Mouse (Mus musculus): Measurements from ENCODE around the gene Ms4a6b. TPM values are rescaled to one million over a fixed set of nuclear protein-coding genes. Genes with fewer than 3 reads are reported as not detected.
"Not testable (repeated sequence)": the region's sequence is repeated elsewhere in the genome, so short reads cannot be mapped to it uniquely, and the experiment has no call there.

The Ms4a6b gene
- polyA plus RNA-seq, 1 experiment = 0.72 TPM

DNA sequence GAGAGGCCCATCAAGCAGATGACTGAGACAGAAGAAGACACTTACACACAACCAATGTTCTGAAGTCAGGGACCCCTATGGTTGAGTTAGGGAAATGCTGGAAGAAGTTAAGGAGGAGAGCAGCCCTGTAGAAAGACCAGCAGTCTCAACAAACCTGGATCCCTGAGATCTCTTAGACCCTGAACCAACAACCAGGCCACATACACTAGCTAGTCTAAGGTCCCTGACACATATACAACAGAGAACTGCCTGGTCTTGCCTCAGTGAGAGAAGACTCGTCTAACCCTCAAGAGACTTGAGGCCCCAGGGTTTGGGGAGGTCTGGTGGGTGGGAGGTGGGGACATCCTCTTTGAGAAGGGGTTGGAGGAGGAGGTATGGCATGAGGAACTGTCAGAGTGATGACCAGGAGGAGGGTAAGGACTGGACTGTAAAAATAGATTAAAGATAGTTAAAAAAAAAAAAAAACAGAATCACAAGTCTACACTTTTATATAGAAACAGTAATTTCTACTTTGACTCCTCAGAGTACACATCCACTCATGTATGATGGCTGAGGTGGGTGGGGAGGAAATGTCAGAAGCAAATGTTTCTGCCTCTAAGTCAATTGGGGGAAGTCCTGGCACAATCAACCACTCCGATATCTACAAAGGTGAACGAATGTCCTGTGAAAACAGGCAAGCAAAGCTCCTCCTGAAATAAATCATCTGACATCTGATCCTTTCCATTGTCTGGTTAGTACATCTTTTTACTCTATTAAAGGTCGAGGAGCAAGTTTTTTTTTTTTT, 24.7 kb upstream of the Ms4a6b start:
- Histone ChIP-seq H3K9me3 (no peaks in the 10 kb centered on the region), H3K27me3 (replicated peaks) (no peaks in the 10 kb centered on the region), H3K4me1 (no peaks in the 10 kb centered on the region), H3K36me3 (replicated peaks; ENCODE audit: low read length) (no peaks in the 10 kb centered on the region), H3K4me3 (replicated peaks) (no peak overlapping the region)
- TF ChIP-seq GATA1 (IDR thresholded peaks at IDR 0.05; ENCODE audit: borderline replicate concordance, low read length) (no peak), FLI1 (IDR thresholded peaks at IDR 0.05; ENCODE audit: low read length) (no peak)

DNA sequence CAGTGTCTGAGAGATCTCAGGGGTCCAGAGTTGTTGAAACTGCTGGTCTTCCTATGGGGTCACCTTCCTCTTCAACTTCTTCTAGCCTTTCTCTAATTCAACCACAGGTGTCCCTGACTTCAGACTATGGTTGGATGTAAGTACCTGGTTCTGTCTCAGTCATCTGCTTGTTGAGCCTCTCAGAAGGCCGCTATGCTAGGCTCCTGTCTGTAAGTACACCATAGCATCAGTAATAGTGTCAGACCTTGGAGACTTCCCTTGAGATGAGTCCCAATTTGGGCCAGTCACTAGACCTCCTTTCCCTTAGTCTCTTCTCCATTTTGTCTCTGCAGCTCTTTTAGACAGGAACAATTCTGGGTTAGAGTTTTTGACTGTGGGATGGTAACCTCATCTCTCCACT, 23.6 kb upstream of the Ms4a6b start:
- Histone ChIP-seq H3K9me3 (no peaks in the 10 kb centered on the region), H3K4me1 (no peaks in the 10 kb centered on the region), H3K36me3 (replicated peaks; ENCODE audit: low read length) (no peaks in the 10 kb centered on the region), H3K27me3 (replicated peaks) (no peaks in the 10 kb centered on the region), H3K4me3 (replicated peaks) (no peak overlapping the region)
- TF ChIP-seq FLI1 (IDR thresholded peaks at IDR 0.05; ENCODE audit: low read length) (no peak), GATA1 (IDR thresholded peaks at IDR 0.05; ENCODE audit: borderline replicate concordance, low read length) (no peak)

DNA sequence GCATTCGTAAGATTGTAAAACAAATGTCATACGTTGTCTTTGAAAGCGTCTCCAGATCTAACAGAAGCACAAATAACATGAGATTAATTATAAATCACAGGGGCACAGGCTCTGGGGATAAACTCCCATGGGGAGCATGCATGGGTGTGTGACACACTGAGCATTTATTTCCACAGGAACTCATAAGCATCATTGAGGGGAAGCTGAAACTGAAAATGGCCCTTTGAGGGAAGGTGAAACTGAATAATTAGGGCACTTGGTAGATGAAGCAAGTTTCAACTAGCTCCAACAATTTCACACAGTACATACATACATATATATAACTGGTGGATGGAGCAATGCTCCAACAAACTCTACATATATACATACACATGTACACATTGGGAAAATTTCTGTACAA, 21.8 kb upstream of the Ms4a6b start:
- Histone ChIP-seq H3K4me1 (no peaks in the 10 kb centered on the region), H3K36me3 (replicated peaks; ENCODE audit: low read length) (no peaks in the 10 kb centered on the region), H3K9me3 (no peaks in the 10 kb centered on the region), H3K4me3 (replicated peaks) (no peak overlapping the region), H3K27me3 (replicated peaks) (no peaks in the 10 kb centered on the region)
- no peak for TF ChIP-seq FLI1 (IDR thresholded peaks at IDR 0.05; ENCODE audit: low read length)
- no peak for TF ChIP-seq GATA1 (IDR thresholded peaks at IDR 0.05; ENCODE audit: borderline replicate concordance, low read length)

DNA sequence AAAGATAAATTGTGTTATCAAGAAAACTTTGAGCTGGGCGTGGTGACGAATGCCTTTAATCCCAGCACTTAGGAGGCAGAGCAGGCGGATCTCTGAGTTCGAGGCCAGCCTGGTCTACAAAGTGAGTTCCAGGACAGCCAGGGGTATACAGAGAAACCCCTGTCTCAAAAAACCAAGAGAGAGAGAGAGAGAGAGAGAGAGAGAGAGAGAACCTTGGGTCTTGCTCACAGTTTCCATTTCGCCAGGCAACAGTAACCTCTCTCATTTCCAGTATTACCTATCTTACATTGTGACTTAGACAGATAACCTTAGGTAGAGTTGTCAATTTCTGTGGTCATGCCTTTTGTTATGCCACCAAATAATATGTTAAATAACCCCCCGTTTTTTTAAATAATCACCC, 20.0 kb upstream of the Ms4a6b start:
- TF ChIP-seq FLI1 (IDR thresholded peaks at IDR 0.05; ENCODE audit: low read length) (no peak), GATA1 (IDR thresholded peaks at IDR 0.05; ENCODE audit: borderline replicate concordance, low read length) (no peak)
- H3K9me3 ChIP-seq = no peaks in the 10 kb centered on the region
- H3K4me3 ChIP-seq (replicated peaks) = no peak overlapping the region
- H3K27me3 ChIP-seq (replicated peaks) = no peaks in the 10 kb centered on the region
- H3K36me3 ChIP-seq (replicated peaks; ENCODE audit: low read length) = no peaks in the 10 kb centered on the region
- H3K4me1 ChIP-seq = no peaks in the 10 kb centered on the region

DNA sequence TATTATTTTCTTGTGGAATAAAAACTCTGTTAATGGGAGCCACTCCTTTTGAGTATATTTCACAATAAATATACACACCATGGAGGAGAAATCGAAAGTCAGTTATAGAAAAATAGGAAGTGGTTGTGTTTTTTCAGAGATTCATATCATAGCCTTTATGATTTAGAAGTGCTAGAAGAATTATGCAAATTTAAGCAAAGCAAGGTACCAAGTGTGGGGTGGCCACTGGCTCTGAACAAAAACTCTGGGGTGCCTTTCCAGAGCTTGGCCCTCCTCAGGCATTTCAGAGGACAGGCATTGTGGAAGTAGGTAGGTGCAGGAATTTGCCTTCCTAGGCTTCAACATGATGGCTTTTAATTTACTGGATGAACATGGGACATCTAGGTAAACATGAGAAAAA, 19.0 kb upstream of the Ms4a6b start:
- H3K27me3 ChIP-seq (replicated peaks); H3K4me3 ChIP-seq (replicated peaks): not testable (repeated sequence)

DNA sequence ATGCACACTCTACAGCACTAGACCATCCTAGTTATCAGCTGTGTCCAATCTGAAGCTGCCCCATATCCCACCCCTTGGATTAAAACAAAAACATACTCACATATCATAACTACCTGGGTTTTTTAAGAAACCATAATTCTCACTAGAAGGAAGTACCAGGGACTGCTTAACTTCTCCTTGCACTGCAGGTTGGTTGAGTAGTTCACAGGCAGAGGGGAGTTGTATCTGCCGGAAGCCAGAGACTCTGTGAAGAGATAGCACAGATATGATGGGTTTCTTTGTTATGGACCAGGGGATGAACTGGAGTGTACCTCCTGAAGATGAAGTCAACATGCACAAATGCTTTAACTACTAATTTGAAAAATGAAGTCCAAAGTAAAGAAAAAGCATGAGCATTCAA, 15.5 kb upstream of the Ms4a6b start:
- no peaks in the 10 kb centered on the region for H3K4me1 ChIP-seq
- no peaks in the 10 kb centered on the region for H3K27me3 ChIP-seq (replicated peaks)
- no peak overlapping the region for H3K4me3 ChIP-seq (replicated peaks)
- no peak for TF ChIP-seq FLI1 (IDR thresholded peaks at IDR 0.05; ENCODE audit: low read length)
- TF ChIP-seq GATA1 (IDR thresholded peaks at IDR 0.05; ENCODE audit: borderline replicate concordance, low read length) = no peak
- no peaks in the 10 kb centered on the region for H3K36me3 ChIP-seq (replicated peaks; ENCODE audit: low read length)
- no peaks in the 10 kb centered on the region for H3K9me3 ChIP-seq

More for the DNA sequence above, 19.0 kb upstream of the Ms4a6b start:
- H3K9me3 ChIP-seq; H3K4me1 ChIP-seq; H3K36me3 ChIP-seq (replicated peaks; ENCODE audit: low read length): not testable (repeated sequence)

DNA sequence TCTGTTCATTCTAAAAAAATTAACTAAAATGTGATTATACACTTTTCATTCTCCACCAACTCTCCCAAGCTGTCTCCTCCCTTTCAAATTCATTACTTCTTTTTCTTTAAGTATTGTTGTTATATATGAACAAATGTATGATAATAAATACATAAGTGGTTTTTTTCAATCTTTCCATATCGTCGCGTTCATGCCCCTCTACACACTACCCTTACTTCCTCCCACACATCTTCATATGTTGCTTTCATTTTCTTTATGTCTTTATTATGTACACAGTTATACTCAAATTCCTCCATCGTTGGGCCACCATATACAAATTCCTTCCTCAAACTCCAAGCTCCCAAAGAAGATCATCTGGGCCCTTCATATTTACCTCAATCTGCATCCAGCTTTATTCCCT, 15.0 kb upstream of the Ms4a6b start:
- H3K4me1 ChIP-seq = no peaks in the 10 kb centered on the region
- no peak overlapping the region for H3K4me3 ChIP-seq (replicated peaks)
- no peaks in the 10 kb centered on the region for H3K27me3 ChIP-seq (replicated peaks)
- H3K9me3 ChIP-seq = no peaks in the 10 kb centered on the region
- TF ChIP-seq GATA1 (IDR thresholded peaks at IDR 0.05; ENCODE audit: borderline replicate concordance, low read length) (no peak), FLI1 (IDR thresholded peaks at IDR 0.05; ENCODE audit: low read length) (no peak)
- H3K36me3 ChIP-seq (replicated peaks; ENCODE audit: low read length) = no peaks in the 10 kb centered on the region

DNA sequence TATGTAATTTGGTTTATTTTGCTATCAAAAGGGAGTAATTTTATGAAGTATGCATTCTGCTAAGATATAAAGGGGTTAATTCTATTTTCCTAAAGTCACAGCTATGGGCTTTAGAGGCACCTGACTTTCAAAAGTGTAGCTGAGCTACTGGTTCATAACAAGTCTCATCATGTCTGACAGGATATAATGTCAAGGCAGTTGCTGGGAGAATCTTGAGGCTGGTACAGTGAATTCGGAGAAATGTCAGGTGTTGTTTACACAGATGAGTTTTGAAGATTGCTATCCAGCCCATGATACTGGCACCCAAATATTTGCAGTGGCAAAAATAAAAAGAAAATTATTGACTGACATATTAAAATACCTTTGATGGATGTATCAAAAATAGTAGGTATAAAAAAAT, 11.5 kb upstream of the Ms4a6b start:
- no peaks in the 10 kb centered on the region for H3K36me3 ChIP-seq (replicated peaks; ENCODE audit: low read length)

DNA sequence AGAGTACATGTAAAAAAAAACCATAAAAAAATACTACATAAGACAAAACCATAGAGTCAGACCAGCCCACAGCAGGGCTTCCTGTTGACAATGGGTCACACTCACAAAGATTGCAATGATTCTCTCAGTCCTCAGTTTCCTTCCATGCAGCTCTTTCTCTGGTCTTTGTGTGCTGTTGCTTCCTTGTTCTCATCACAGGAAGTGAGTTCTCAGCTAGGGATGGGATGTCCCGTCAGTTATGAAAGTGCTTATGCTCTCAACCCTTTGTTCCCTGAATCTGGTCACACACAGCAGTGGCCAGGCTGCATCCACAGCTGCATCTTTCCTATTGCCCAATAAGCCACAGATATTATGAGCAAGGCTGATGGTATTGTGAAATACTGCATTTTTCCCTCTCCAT, 2.9 kb upstream of the Ms4a6b start:
- TF ChIP-seq FLI1 (IDR thresholded peaks at IDR 0.05; ENCODE audit: low read length) (no peak), GATA1 (IDR thresholded peaks at IDR 0.05; ENCODE audit: borderline replicate concordance, low read length) (no peak)
- H3K9me3 ChIP-seq = no peaks in the 10 kb centered on the region
- no peaks in the 10 kb centered on the region for H3K4me1 ChIP-seq
- no peaks in the 10 kb centered on the region for H3K36me3 ChIP-seq (replicated peaks; ENCODE audit: low read length)
- no peaks in the 10 kb centered on the region for H3K27me3 ChIP-seq (replicated peaks)
- H3K4me3 ChIP-seq (replicated peaks) = no peak overlapping the region

More for the DNA sequence above, 11.5 kb upstream of the Ms4a6b start:
- Histone ChIP-seq H3K27me3 (replicated peaks) (no peaks in the 10 kb centered on the region), H3K4me1 (no peaks in the 10 kb centered on the region), H3K9me3 (no peaks in the 10 kb centered on the region), H3K4me3 (replicated peaks) (no peak overlapping the region)
- TF ChIP-seq GATA1 (IDR thresholded peaks at IDR 0.05; ENCODE audit: borderline replicate concordance, low read length) = no peak
- TF ChIP-seq FLI1 (IDR thresholded peaks at IDR 0.05; ENCODE audit: low read length) = no peak

DNA sequence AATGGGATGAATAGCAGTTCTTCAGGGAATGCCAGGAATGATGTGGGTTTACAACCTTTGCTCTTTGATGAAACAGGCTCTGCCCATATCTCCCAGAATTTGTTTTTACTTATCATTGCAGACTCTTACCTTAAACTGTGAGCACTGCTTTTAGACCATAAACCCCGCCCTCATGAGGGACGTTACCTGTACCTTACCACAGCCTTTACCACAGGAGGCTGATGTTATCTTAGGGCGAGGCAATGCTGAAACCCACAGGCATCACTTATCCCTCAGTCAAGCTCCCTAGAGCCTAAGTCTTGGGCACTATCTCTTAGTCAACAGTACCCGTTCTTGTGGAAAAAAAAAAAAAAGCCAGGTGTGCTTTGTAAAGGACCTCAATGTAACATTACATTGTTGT, 533 bp downstream of the Ms4a6b start:
- Histone ChIP-seq H3K4me3 (replicated peaks) (no peak overlapping the region), H3K27me3 (replicated peaks) (no peaks in the 10 kb centered on the region), H3K9me3 (no peaks in the 10 kb centered on the region), H3K36me3 (replicated peaks; ENCODE audit: low read length) (no peaks in the 10 kb centered on the region), H3K4me1 (no peaks in the 10 kb centered on the region)
- TF ChIP-seq FLI1 (IDR thresholded peaks at IDR 0.05; ENCODE audit: low read length) = no peak
- TF ChIP-seq GATA1 (IDR thresholded peaks at IDR 0.05; ENCODE audit: borderline replicate concordance, low read length) = no peak

DNA sequence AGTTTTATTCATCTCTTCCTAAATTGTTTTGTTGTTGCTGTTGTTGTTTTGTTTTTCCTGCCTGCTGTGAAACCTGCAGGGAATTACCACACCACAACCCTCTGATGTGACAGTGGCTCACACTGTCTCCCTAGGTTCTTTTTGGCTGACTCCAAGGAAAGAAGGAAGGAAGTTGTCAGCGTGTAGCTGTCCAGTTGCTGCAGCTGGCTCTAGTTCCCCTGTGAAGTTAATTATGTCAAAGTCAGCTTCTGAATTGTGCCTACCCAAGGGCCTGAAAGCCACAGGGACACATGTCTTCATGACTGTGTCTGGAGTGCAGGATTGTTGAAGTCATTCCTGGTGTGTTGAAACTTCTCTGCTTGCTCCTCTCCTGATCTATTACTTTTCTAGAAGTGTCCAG, 1.1 kb downstream of the Ms4a6b start:
- H3K9me3 ChIP-seq; H3K4me3 ChIP-seq (replicated peaks); H3K36me3 ChIP-seq (replicated peaks; ENCODE audit: low read length); H3K27me3 ChIP-seq (replicated peaks); H3K4me1 ChIP-seq: not testable (repeated sequence)

DNA sequence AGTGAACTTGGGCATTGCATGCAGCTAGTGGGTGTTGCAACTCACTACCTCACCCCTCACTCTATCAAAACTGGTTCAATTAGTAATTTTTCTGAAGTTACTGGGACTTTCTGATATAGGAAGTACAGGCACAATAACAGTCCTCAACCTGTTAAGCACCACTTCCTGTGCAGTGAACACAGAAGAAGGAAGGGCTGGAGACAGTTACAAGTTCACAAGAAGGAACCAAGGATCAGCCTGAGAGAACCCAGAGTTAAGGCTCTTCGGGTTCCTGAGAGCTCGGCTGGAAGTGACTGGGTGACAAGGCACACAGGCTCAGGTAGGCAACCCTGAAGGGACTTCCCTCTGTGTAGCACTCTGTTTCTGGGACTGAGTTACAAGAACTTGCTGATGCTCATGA, 2.0 kb downstream of the Ms4a6b start:
- H3K27me3 ChIP-seq (replicated peaks); H3K9me3 ChIP-seq; H3K4me3 ChIP-seq (replicated peaks); H3K36me3 ChIP-seq (replicated peaks; ENCODE audit: low read length); H3K4me1 ChIP-seq: not testable (repeated sequence)

Data from megakaryocyte, embryonic 14.5 days (primary cell).